Mouse (Mus musculus): ENCODE measurements around the gene Nmnat2. TPM values are rescaled to one million over a fixed set of nuclear protein-coding genes. Genes with fewer than 3 reads are reported as not detected.
A peak's percentile ranks its signal among the peaks of the same experiment; 100 is the strongest.

Nmnat2 gene
- polyA plus RNA-seq (2015; fragmentation: Nextera tagmentation; extraction: Ambion mirVana): 0.89 and 1.3 TPM in 2 replicates

- Histone ChIP-seq H3K4me2 (peak within 1 kb of the TSS; percentile 70), H3K27me3 (peaks cover 53% of the 10 kb centered on the region), H3K27ac (no peak within 1 kb of the TSS), H3K9me3 (replicated peaks) (no peaks in the 10 kb centered on the region), H3K36me3 (no peaks in the 10 kb centered on the region), H3K9ac (no peak within 1 kb of the TSS), H3K4me1 (replicated peaks) (peaks cover 16% of the 10 kb centered on the region), H3K4me3 (peak within 1 kb of the TSS; percentile 45)
- ATAC-seq (replicated peaks; ENCODE audit: insufficient number of reproducible peaks, insufficient read depth, low FRiP score, low read depth): no peak
- WGBS: under 1% methylated on average over 42 of the region's 42 CpGs
Observed at GRCm38 (mm10) chr1:152954821-152955523, at the start of gene Nmnat2. TSS of gene Nmnat2 (plus strand) at chr1:152954993.

GRCm38 (mm10) chr1:152913483-152914460, 41.0 kb upstream of the Nmnat2 start:
- H3K4me2 ChIP-seq: no peak overlapping the region
- H3K36me3 ChIP-seq: no peaks in the 10 kb centered on the region
- no peak overlapping the region for H3K9ac ChIP-seq
- no peaks in the 10 kb centered on the region for H3K27me3 ChIP-seq
- 59% methylated on average over 6 of the region's 6 CpGs for WGBS
- ATAC-seq (replicated peaks; ENCODE audit: insufficient number of reproducible peaks, insufficient read depth, low FRiP score, low read depth): no peak
- no peak overlapping the region for H3K27ac ChIP-seq
- H3K9me3 ChIP-seq (replicated peaks): no peaks in the 10 kb centered on the region
- H3K4me3 ChIP-seq: no peak overlapping the region
- peaks cover 4% of the 10 kb centered on the region for H3K4me1 ChIP-seq (replicated peaks)

- WGBS: 65% methylated on average over 5 of the region's 5 CpGs
- peaks cover 4% of the 10 kb centered on the region for H3K4me1 ChIP-seq (replicated peaks)
- H3K4me2 ChIP-seq: no peak overlapping the region
- ATAC-seq (replicated peaks; ENCODE audit: insufficient number of reproducible peaks, insufficient read depth, low FRiP score, low read depth): no peak
- H3K4me3 ChIP-seq: no peak overlapping the region
- H3K27ac ChIP-seq: no peak overlapping the region
- no peaks in the 10 kb centered on the region for H3K36me3 ChIP-seq
- no peaks in the 10 kb centered on the region for H3K27me3 ChIP-seq
- no peak overlapping the region for H3K9ac ChIP-seq
- no peaks in the 10 kb centered on the region for H3K9me3 ChIP-seq (replicated peaks)
Observed at GRCm38 (mm10) chr1:152915766-152916165, 39.0 kb upstream of the Nmnat2 start.

GRCm38 (mm10) chr1:152916936-152917335, 37.9 kb upstream of the Nmnat2 start:
- no peak for ATAC-seq (replicated peaks; ENCODE audit: insufficient number of reproducible peaks, insufficient read depth, low FRiP score, low read depth)
- Histone ChIP-seq H3K27me3 (no peaks in the 10 kb centered on the region), H3K9ac (no peak overlapping the region), H3K36me3 (no peaks in the 10 kb centered on the region), H3K4me2 (no peak overlapping the region), H3K4me1 (replicated peaks) (peaks cover 4% of the 10 kb centered on the region), H3K27ac (no peak overlapping the region), H3K9me3 (replicated peaks) (no peaks in the 10 kb centered on the region), H3K4me3 (no peak overlapping the region)
- 49% methylated on average over 5 of the region's 5 CpGs for WGBS

- no peak for ATAC-seq (replicated peaks; ENCODE audit: insufficient number of reproducible peaks, insufficient read depth, low FRiP score, low read depth)
- no peaks in the 10 kb centered on the region for H3K36me3 ChIP-seq
- peaks cover 4% of the 10 kb centered on the region for H3K4me1 ChIP-seq (replicated peaks)
- H3K9ac ChIP-seq: no peak overlapping the region
- no peak overlapping the region for H3K27ac ChIP-seq
- no peaks in the 10 kb centered on the region for H3K9me3 ChIP-seq (replicated peaks)
- no peak overlapping the region for H3K4me2 ChIP-seq
- 73% methylated on average over 4 of the region's 4 CpGs for WGBS
- H3K4me3 ChIP-seq: no peak overlapping the region
- H3K27me3 ChIP-seq: no peaks in the 10 kb centered on the region
Observed at GRCm38 (mm10) chr1:152917626-152918025, 37.2 kb upstream of the Nmnat2 start.

- H3K9me3 ChIP-seq (replicated peaks): no peaks in the 10 kb centered on the region
Observed at GRCm38 (mm10) chr1:152921786-152922185, 33.0 kb upstream of the Nmnat2 start.

GRCm38 (mm10) chr1:152933962-152934361, 20.8 kb upstream of the Nmnat2 start:
- H3K9ac ChIP-seq: no peak overlapping the region
- ATAC-seq (replicated peaks; ENCODE audit: insufficient number of reproducible peaks, insufficient read depth, low FRiP score, low read depth): no peak
- H3K36me3 ChIP-seq: no peaks in the 10 kb centered on the region
- 60% methylated on average over 11 of the region's 11 CpGs for WGBS
- H3K27me3 ChIP-seq: no peaks in the 10 kb centered on the region
- H3K4me3 ChIP-seq: no peak overlapping the region
- no peak overlapping the region for H3K4me2 ChIP-seq
- no peaks in the 10 kb centered on the region for H3K9me3 ChIP-seq (replicated peaks)
- no peak overlapping the region for H3K27ac ChIP-seq
- H3K4me1 ChIP-seq (replicated peaks): no peaks in the 10 kb centered on the region

More at GRCm38 (mm10) chr1:152921786-152922185, 33.0 kb upstream of the Nmnat2 start:
- Histone ChIP-seq H3K4me2 (no peak overlapping the region), H3K36me3 (no peaks in the 10 kb centered on the region), H3K27me3 (no peaks in the 10 kb centered on the region), H3K4me1 (replicated peaks) (no peaks in the 10 kb centered on the region), H3K9ac (no peak overlapping the region), H3K27ac (no peak overlapping the region), H3K4me3 (no peak overlapping the region)
- ATAC-seq (replicated peaks; ENCODE audit: insufficient number of reproducible peaks, insufficient read depth, low FRiP score, low read depth): no peak
- WGBS: 58% methylated on average over 3 of the region's 3 CpGs

GRCm38 (mm10) chr1:152935476-152935875, 19.3 kb upstream of the Nmnat2 start:
- WGBS: 81% methylated on average over 6 of the region's 6 CpGs
- no peak for ATAC-seq (replicated peaks; ENCODE audit: insufficient number of reproducible peaks, insufficient read depth, low FRiP score, low read depth)

GRCm38 (mm10) chr1:152936365-152936764, 18.4 kb upstream of the Nmnat2 start:
- Histone ChIP-seq H3K27ac (no peak overlapping the region), H3K4me2 (no peak overlapping the region), H3K9ac (no peak overlapping the region), H3K4me1 (replicated peaks) (no peaks in the 10 kb centered on the region), H3K27me3 (no peaks in the 10 kb centered on the region), H3K36me3 (no peaks in the 10 kb centered on the region), H3K4me3 (no peak overlapping the region), H3K9me3 (replicated peaks) (no peaks in the 10 kb centered on the region)
- 61% methylated on average over 5 of the region's 5 CpGs for WGBS
- no peak for ATAC-seq (replicated peaks; ENCODE audit: insufficient number of reproducible peaks, insufficient read depth, low FRiP score, low read depth)

More at GRCm38 (mm10) chr1:152935476-152935875, 19.3 kb upstream of the Nmnat2 start:
- Histone ChIP-seq H3K27me3 (no peaks in the 10 kb centered on the region), H3K9me3 (replicated peaks) (no peaks in the 10 kb centered on the region), H3K4me2 (no peak overlapping the region), H3K27ac (no peak overlapping the region), H3K36me3 (no peaks in the 10 kb centered on the region), H3K9ac (no peak overlapping the region), H3K4me1 (replicated peaks) (no peaks in the 10 kb centered on the region), H3K4me3 (no peak overlapping the region)

- Histone ChIP-seq H3K27me3 (no peaks in the 10 kb centered on the region), H3K4me2 (no peak overlapping the region), H3K4me3 (no peak overlapping the region), H3K4me1 (replicated peaks) (no peaks in the 10 kb centered on the region), H3K9me3 (replicated peaks) (no peaks in the 10 kb centered on the region), H3K9ac (no peak overlapping the region), H3K36me3 (no peaks in the 10 kb centered on the region), H3K27ac (no peak overlapping the region)
- ATAC-seq (replicated peaks; ENCODE audit: insufficient number of reproducible peaks, insufficient read depth, low FRiP score, low read depth): no peak
- WGBS: 47% methylated on average over 4 of the region's 4 CpGs
Observed at GRCm38 (mm10) chr1:152942977-152943376, 11.8 kb upstream of the Nmnat2 start.

GRCm38 (mm10) chr1:152954167-152954566, 626 bp upstream of the Nmnat2 start:
- H3K27ac ChIP-seq: no peak overlapping the region
- H3K9ac ChIP-seq: no peak overlapping the region
- WGBS: 74% methylated on average over 5 of the region's 5 CpGs
- H3K9me3 ChIP-seq (replicated peaks): no peaks in the 10 kb centered on the region
- ATAC-seq (replicated peaks; ENCODE audit: insufficient number of reproducible peaks, insufficient read depth, low FRiP score, low read depth): no peak
- H3K27me3 ChIP-seq: peaks cover 55% of the 10 kb centered on the region
- H3K36me3 ChIP-seq: no peaks in the 10 kb centered on the region
- no peak overlapping the region for H3K4me2 ChIP-seq
- no peak overlapping the region for H3K4me3 ChIP-seq
- peaks cover 16% of the 10 kb centered on the region for H3K4me1 ChIP-seq (replicated peaks)
